Mouse (Mus musculus): ENCODE measurements around the gene Nos1. TPM values are rescaled to one million over a fixed set of nuclear protein-coding genes. Genes with fewer than 3 reads are reported as not detected.
A peak's percentile ranks its signal among the peaks of the same experiment; 100 is the strongest.

Gene Nos1
- total RNA-seq, 2 experiments from 2014 or later = 71.3 to 76.9 TPM

DNA sequence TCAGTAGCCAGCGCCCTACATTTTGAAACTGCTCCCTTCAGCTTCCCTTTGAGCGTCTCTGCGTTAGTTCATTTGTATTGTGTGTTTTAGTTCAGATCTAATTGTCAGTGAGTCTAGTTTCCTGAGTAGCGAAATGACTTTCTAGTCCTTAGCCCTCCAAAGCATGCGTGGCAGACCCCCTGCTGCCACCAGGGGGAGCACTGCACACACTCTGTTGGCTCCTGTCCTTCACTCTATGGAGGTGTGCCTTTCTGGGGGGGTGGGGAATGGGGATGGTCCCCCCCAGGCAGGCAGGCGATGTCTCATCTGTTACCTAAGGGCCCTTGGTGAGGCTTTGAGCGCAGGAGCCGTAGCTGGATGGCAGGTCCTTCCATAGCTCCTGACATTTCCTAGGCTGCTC is 223.8 kb downstream of the Nos1 start:
- no peak overlapping the region for H3K4me3 ChIP-seq
- TF ChIP-seq CTCF (conservative IDR thresholded peaks at IDR 0.05) = peak; percentile 89
- H3K27ac ChIP-seq = no peak overlapping the region
- peak; percentile 73 to 87 for DNase-seq (ENCODE audit: low spot score in 2 of 2)

DNA sequence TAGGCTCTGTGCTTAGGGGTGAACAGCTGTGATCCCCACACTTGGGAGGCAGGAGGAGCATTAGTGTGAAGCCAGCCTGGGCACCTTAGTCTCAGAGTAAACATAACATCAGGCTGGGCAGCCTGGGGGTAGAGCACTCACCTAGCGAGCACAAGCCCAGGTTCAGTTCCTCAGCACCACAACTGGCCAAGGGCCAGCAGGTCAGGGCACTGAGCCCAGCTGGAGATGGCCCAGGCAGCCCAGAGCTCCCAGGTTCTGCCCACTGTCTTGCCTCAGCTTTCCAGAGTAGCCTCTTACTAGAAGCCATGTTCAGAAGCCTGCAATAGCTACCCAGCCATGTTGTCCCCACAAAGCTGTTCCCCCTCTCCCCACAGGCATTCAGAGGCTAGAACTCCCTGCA is 224.9 kb downstream of the Nos1 start:
- no peak for DNase-seq (ENCODE audit: low spot score in 2 of 2)
- Histone ChIP-seq H3K27ac (no peak overlapping the region), H3K4me3 (no peak overlapping the region)
- TF ChIP-seq CTCF (conservative IDR thresholded peaks at IDR 0.05) = no peak

DNA sequence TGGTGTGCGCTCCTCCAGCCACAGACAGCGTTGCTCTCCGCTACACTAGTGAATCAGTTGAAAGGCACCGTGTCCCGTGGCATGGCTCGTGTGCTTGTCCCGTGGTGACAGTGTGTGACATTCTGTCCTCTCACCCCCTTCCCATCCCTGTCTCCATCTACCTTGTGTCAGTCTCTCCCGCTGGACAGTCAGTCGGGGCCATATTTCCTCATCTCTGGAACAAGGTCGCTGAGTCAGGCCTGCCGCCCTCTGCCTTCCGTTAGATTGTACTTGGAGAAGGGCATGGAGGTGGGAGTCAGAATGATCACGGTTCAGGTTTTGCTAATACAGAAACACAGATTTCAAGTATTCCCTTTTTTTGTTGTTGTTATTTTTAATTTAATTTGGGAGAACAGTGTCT is 227.5 kb downstream of the Nos1 start:
- Histone ChIP-seq H3K27ac (no peak overlapping the region), H3K4me3 (no peak overlapping the region)
- no peak for DNase-seq (ENCODE audit: low spot score in 2 of 2)
- no peak for TF ChIP-seq CTCF (conservative IDR thresholded peaks at IDR 0.05)

Other genes starting within 250 kb of the Nos1 start
- 100 to 1,000 TPM; 140 to 165 TPM for gene Fbxo21, start 195.7 kb downstream of the Nos1 start, total RNA-seq (2021)
- gene Tesc, start 246.7 kb downstream of the Nos1 start, total RNA-seq (2021) = 10 to 100 TPM; 88.0 to 91.2 TPM

All from layer of hippocampus, adult 2 months (tissue).